Mouse (Mus musculus): ENCODE results near the gene Fsd1l. TPM values are rescaled to one million over a fixed set of nuclear protein-coding genes. Genes with fewer than 3 reads are reported as not detected.

Fsd1l gene
- polyA plus RNA-seq (2012; rRNA removed): 0.75 and 1.6 TPM in 2 replicates

- WGBS: under 1% methylated on average over 87 of the region's 88 CpGs
- Histone ChIP-seq H3K4me1 (ENCODE audit: control insufficient read depth, insufficient read depth, low read length) (peaks cover 3% of the 10 kb centered on the region), H3K4me3 (replicated peaks; ENCODE audit: extremely low read depth, low read depth, low read length) (peak within 1 kb of the TSS; percentile 67)
- DNase-seq: peak; percentile 68
- TF ChIP-seq CTCF (IDR thresholded peaks at IDR 0.05; ENCODE audit: insufficient read depth, low read length) (no peak), POLR2A (IDR thresholded peaks at IDR 0.05; ENCODE audit: borderline replicate concordance, extremely low read depth, low read depth, low read length) (no peak)
Observed at GRCm38 (mm10) chr4:53631316-53632010, at the start of gene Fsd1l. Fsd1l (plus strand) TSS chr4:53631471.

GRCm38 (mm10) chr4:53587676-53588075 lies 43.6 kb upstream of the Fsd1l start:
- H3K4me3 ChIP-seq (replicated peaks; ENCODE audit: extremely low read depth, low read depth, low read length): no peak overlapping the region
- TF ChIP-seq POLR2A (IDR thresholded peaks at IDR 0.05; ENCODE audit: borderline replicate concordance, extremely low read depth, low read depth, low read length) (no peak), CTCF (IDR thresholded peaks at IDR 0.05; ENCODE audit: insufficient read depth, low read length) (no peak)
- DNase-seq: no peak
- no peaks in the 10 kb centered on the region for H3K4me1 ChIP-seq (ENCODE audit: control insufficient read depth, insufficient read depth, low read length)

GRCm38 (mm10) chr4:53588936-53589335 lies 42.3 kb upstream of the Fsd1l start:
- Histone ChIP-seq H3K4me1 (ENCODE audit: control insufficient read depth, insufficient read depth, low read length) (no peaks in the 10 kb centered on the region), H3K4me3 (replicated peaks; ENCODE audit: extremely low read depth, low read depth, low read length) (no peak overlapping the region)
- no peak for TF ChIP-seq POLR2A (IDR thresholded peaks at IDR 0.05; ENCODE audit: borderline replicate concordance, extremely low read depth, low read depth, low read length)
- TF ChIP-seq CTCF (IDR thresholded peaks at IDR 0.05; ENCODE audit: insufficient read depth, low read length): no peak
- no peak for DNase-seq
- 79% methylated on average over 1 of the region's 1 CpGs for WGBS

DNA sequence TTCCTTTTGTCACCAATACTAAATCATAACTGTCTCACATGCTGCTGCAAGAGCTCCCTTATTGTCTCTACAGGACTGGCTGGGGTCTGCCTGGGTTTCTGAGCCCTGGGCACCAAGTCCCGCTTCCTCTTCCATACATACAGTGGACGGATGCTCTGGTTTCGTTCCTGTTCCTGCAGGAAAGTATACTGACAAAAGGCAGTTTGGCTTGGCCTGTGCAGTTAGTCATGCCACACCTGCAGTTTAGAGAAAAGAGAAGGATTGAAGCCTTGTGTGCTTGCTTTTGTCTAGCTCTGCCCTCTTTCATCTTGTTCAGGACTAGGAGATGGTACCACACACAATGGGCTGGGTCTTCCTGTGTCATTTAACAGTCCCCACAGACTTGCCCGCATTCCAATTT lies 41.8 kb upstream of the Fsd1l start:
- no peak for DNase-seq
- TF ChIP-seq CTCF (IDR thresholded peaks at IDR 0.05; ENCODE audit: insufficient read depth, low read length) (no peak), POLR2A (IDR thresholded peaks at IDR 0.05; ENCODE audit: borderline replicate concordance, extremely low read depth, low read depth, low read length) (no peak)
- 83% methylated on average over 4 of the region's 4 CpGs for WGBS

GRCm38 (mm10) chr4:53590163-53590562 lies 41.1 kb upstream of the Fsd1l start:
- H3K4me3 ChIP-seq (replicated peaks; ENCODE audit: extremely low read depth, low read depth, low read length): no peak overlapping the region
- TF ChIP-seq CTCF (IDR thresholded peaks at IDR 0.05; ENCODE audit: insufficient read depth, low read length) (no peak), POLR2A (IDR thresholded peaks at IDR 0.05; ENCODE audit: borderline replicate concordance, extremely low read depth, low read depth, low read length) (no peak)
- no peaks in the 10 kb centered on the region for H3K4me1 ChIP-seq (ENCODE audit: control insufficient read depth, insufficient read depth, low read length)
- no peak for DNase-seq
- WGBS: 64% methylated on average over 4 of the region's 4 CpGs

More for the DNA sequence above, 41.8 kb upstream of the Fsd1l start:
- no peak overlapping the region for H3K4me3 ChIP-seq (replicated peaks; ENCODE audit: extremely low read depth, low read depth, low read length)
- H3K4me1 ChIP-seq (ENCODE audit: control insufficient read depth, insufficient read depth, low read length): no peaks in the 10 kb centered on the region

- no peak for DNase-seq
- Histone ChIP-seq H3K4me1 (ENCODE audit: control insufficient read depth, insufficient read depth, low read length) (no peaks in the 10 kb centered on the region), H3K4me3 (replicated peaks; ENCODE audit: extremely low read depth, low read depth, low read length) (no peak overlapping the region)
- WGBS: 86% methylated on average over 7 of the region's 7 CpGs
- TF ChIP-seq CTCF (IDR thresholded peaks at IDR 0.05; ENCODE audit: insufficient read depth, low read length) (no peak), POLR2A (IDR thresholded peaks at IDR 0.05; ENCODE audit: borderline replicate concordance, extremely low read depth, low read depth, low read length) (no peak)
Observed at GRCm38 (mm10) chr4:53590691-53591447, 40.4 kb upstream of the Fsd1l start.

DNA sequence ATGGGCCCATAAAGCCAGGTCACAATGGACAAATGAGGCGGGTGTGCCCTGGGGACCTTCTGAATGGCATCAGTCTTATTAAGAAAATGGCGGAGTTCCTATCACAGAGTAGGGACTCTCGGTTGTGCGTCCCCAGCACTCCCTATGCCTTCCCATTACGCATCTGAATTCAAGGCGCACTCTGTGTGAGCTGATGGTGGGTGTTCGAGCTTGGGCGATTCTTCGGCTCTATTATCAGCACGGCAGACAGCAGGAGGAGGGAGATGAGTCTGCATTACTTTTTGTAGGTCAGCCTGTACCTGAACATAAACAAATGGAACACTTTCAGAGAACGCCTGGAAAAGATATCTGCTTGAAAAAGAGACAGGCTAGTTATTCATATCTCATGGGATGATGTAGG lies 39.7 kb upstream of the Fsd1l start:
- no peak for DNase-seq
- 92% methylated on average over 11 of the region's 11 CpGs for WGBS
- Histone ChIP-seq H3K4me3 (replicated peaks; ENCODE audit: extremely low read depth, low read depth, low read length) (no peak overlapping the region), H3K4me1 (ENCODE audit: control insufficient read depth, insufficient read depth, low read length) (no peaks in the 10 kb centered on the region)
- TF ChIP-seq CTCF (IDR thresholded peaks at IDR 0.05; ENCODE audit: insufficient read depth, low read length): no peak
- no peak for TF ChIP-seq POLR2A (IDR thresholded peaks at IDR 0.05; ENCODE audit: borderline replicate concordance, extremely low read depth, low read depth, low read length)

GRCm38 (mm10) chr4:53591941-53592340 lies 39.3 kb upstream of the Fsd1l start:
- TF ChIP-seq POLR2A (IDR thresholded peaks at IDR 0.05; ENCODE audit: borderline replicate concordance, extremely low read depth, low read depth, low read length) (no peak), CTCF (IDR thresholded peaks at IDR 0.05; ENCODE audit: insufficient read depth, low read length) (no peak)
- WGBS: 59% methylated on average over 8 of the region's 8 CpGs
- DNase-seq: no peak
- Histone ChIP-seq H3K4me3 (replicated peaks; ENCODE audit: extremely low read depth, low read depth, low read length) (no peak overlapping the region), H3K4me1 (ENCODE audit: control insufficient read depth, insufficient read depth, low read length) (no peaks in the 10 kb centered on the region)

- H3K4me1 ChIP-seq (ENCODE audit: control insufficient read depth, insufficient read depth, low read length): no peaks in the 10 kb centered on the region
- no peak overlapping the region for H3K4me3 ChIP-seq (replicated peaks; ENCODE audit: extremely low read depth, low read depth, low read length)
- no peak for TF ChIP-seq POLR2A (IDR thresholded peaks at IDR 0.05; ENCODE audit: borderline replicate concordance, extremely low read depth, low read depth, low read length)
- TF ChIP-seq CTCF (IDR thresholded peaks at IDR 0.05; ENCODE audit: insufficient read depth, low read length): no peak
- WGBS: 44% methylated on average over 9 of the region's 9 CpGs
- no peak for DNase-seq
Observed at GRCm38 (mm10) chr4:53592386-53592785, 38.9 kb upstream of the Fsd1l start.

- peak; percentile 25 for DNase-seq
- 21% methylated on average over 4 of the region's 4 CpGs for WGBS
- TF ChIP-seq POLR2A (IDR thresholded peaks at IDR 0.05; ENCODE audit: borderline replicate concordance, extremely low read depth, low read depth, low read length) (no peak), CTCF (IDR thresholded peaks at IDR 0.05; ENCODE audit: insufficient read depth, low read length) (peak; percentile 44; the same call in 1 of the 2 replicates)
- Histone ChIP-seq H3K4me1 (ENCODE audit: control insufficient read depth, insufficient read depth, low read length) (no peaks in the 10 kb centered on the region), H3K4me3 (replicated peaks; ENCODE audit: extremely low read depth, low read depth, low read length) (no peak overlapping the region)
Observed at GRCm38 (mm10) chr4:53594204-53594603, 37.1 kb upstream of the Fsd1l start.

All from lung, adult 2 months (tissue).